Mouse (Mus musculus) kidney, adult 2 months (tissue): ENCODE measurements around the gene Nr2e3. TPM values are rescaled to one million over a fixed set of nuclear protein-coding genes. Genes with fewer than 3 reads are reported as not detected.

Source experiments
- DNase-seq: peaks from one replicate; pipeline ENCODE4 v3.0.0; 2021
- H3K27ac ChIP-seq: fragments of 200-500 bp; 2 replicates; pipeline ENCODE4 v1.5.1; 2012; ENCODE audit warnings: low read depth, low read length, control low read depth, inconsistent platforms; ENCODE audit not compliant: insufficient read depth
- H3K27me3 ChIP-seq: fragments of 200-500 bp; replicated peaks from 2 replicates; pipeline ENCODE4 v1.6.1; 2012; ENCODE audit warnings: mild to moderate bottlenecking, moderate library complexity, low read length, inconsistent platforms; ENCODE audit not compliant: control insufficient read depth, insufficient read depth
- H3K36me3 ChIP-seq: fragments of 200-500 bp; 2 replicates; pipeline ENCODE4 v1.6.1; 2012; ENCODE audit warnings: mild to moderate bottlenecking, moderate library complexity, low read length, inconsistent platforms; ENCODE audit not compliant: control insufficient read depth, insufficient read depth
- H3K4me1 ChIP-seq: fragments of 200-500 bp; 2 replicates; pipeline ENCODE4 v1.6.1; 2011; ENCODE audit warnings: low read length; ENCODE audit not compliant: control insufficient read depth, insufficient read depth
- H3K4me3 ChIP-seq: fragments of 200-500 bp; 2 replicates; pipeline ENCODE4 v1.5.1; 2011; ENCODE audit warnings: mild to moderate bottlenecking, low read depth, low read length, control low read depth; ENCODE audit not compliant: insufficient read depth
- CTCF ChIP-seq: fragments of 200-500 bp; conservative IDR thresholded peaks from 2 replicates; pipeline ENCODE4 v1.5.1; 2011; ENCODE audit warnings: low read depth, mild to moderate bottlenecking, control low read depth, low read length, moderate library complexity, mixed read lengths; ENCODE audit not compliant: insufficient read depth, insufficient read length
- POLR2A ChIP-seq: fragments of 200-500 bp; IDR thresholded peaks from one replicate; pipeline ENCODE4 v1.6.1; 2011; ENCODE audit warnings: low read depth, low read length, control low read depth
- WGBS: fragments of 180-500 bp; shearing (Covaris S2); methylation state at CpG from one replicate; pipeline ENCODE4 v1.1.7; 2018; 5-methylcytosine and 5-hydroxymethylcytosine counted together
- polyA plus RNA-seq: library from polyadenylated mRNA; depleted of rRNA; stranded (reverse); fragments of >200 nt; gene quantifications from 2 replicates; pipeline ENCODE4 v1.2.3, GENCODE M21; 2012

Gene Nr2e3
- polyA plus RNA-seq, 1 experiment = 1.2 TPM

GRCm38 (mm10) chr9:59949981-59950380, 10.5 kb downstream of the Nr2e3 start:
- H3K4me3 ChIP-seq = no peak overlapping the region
- TF ChIP-seq POLR2A (no peak), CTCF (no peak)
- no peaks in the 10 kb centered on the region for H3K36me3 ChIP-seq
- DNase-seq = no peak
- no peaks in the 10 kb centered on the region for H3K27me3 ChIP-seq
- H3K27ac ChIP-seq = no peak overlapping the region
- no peaks in the 10 kb centered on the region for H3K4me1 ChIP-seq
- WGBS = 88% methylated on average over 5 of the region's 5 CpGs

DNA sequence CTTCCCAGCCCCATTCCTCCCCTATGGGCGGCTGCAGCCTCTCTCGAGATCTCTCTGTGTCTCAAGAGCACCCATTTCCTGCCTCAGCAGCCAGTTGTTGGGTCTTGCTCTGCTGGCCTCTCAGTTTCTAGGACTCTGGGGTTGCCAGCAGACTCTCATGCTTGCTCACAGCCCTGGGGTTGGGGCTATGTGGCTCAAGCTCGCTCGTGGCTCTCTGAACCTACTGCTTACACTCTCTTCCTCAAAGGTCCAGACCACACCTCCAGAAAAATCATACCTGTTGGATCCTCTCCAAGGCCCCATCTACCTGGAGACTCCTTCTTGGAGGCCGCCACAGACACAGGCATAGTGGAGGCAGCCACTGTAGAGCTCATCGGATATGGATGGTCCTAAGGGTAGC, 10.9 kb downstream of the Nr2e3 start:
- Histone ChIP-seq H3K36me3 (no peaks in the 10 kb centered on the region), H3K27ac (no peak overlapping the region), H3K27me3 (no peaks in the 10 kb centered on the region), H3K4me1 (no peaks in the 10 kb centered on the region), H3K4me3 (no peak overlapping the region)
- no peak for DNase-seq
- WGBS = 83% methylated on average over 6 of the region's 6 CpGs
- no peak for TF ChIP-seq POLR2A
- TF ChIP-seq CTCF = no peak

DNA sequence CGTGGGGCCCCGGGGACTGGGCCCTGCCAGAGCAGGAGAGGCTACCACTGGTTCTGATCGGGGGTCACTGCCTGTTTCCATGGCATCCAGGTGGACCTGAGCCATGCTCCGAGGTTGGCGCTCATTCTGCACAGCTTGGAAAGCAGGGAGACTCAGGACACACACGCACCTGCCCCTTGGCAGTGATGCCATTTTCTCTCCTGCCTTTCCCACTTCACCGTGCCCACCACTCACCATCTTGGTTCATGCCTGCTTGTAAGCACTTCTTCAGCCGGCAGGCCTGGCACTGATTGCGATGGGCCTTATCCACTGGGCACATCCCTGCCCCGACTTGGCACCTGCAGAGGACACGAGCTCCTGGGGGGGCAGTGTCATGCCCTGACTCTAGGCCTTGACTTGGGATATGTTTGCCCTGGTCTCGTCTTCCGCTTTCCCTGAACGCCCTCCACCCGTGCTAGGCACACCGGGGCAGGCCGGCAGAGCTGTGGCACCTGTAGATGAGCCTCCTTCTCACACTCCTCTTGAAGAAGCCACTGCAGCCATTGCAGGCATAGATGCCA, 11.7 kb downstream of the Nr2e3 start:
- Histone ChIP-seq H3K27ac (no peak overlapping the region), H3K4me1 (no peaks in the 10 kb centered on the region), H3K36me3 (no peaks in the 10 kb centered on the region), H3K4me3 (no peak overlapping the region), H3K27me3 (no peaks in the 10 kb centered on the region)
- no peak for DNase-seq
- TF ChIP-seq CTCF (no peak), POLR2A (no peak)
- WGBS = 87% methylated on average over 17 of the region's 17 CpGs

DNA sequence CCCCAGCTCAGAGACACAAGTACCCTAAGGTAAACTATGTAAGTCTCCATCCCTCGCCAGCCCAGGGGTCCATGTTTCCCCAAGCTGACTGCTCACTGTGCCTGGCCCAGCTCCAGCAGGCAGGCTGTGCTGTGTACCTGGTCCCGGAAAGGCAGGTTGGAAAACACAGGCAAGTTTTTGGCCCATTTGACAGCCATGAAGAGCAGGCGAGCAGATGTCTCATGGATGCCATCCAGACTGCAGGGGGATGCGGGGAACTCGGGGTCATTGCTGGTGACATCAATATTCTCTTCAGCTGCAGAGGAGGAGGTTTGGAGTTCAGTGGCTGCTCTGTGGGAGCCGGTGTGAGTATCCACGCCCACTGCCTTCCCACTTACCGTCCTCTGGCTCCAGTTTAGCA, 12.2 kb downstream of the Nr2e3 start:
- no peaks in the 10 kb centered on the region for H3K4me1 ChIP-seq
- DNase-seq = no peak
- WGBS = 62% methylated on average over 8 of the region's 8 CpGs
- no peak overlapping the region for H3K4me3 ChIP-seq
- no peaks in the 10 kb centered on the region for H3K36me3 ChIP-seq
- H3K27ac ChIP-seq = no peak overlapping the region
- H3K27me3 ChIP-seq = no peaks in the 10 kb centered on the region
- TF ChIP-seq POLR2A = no peak

DNA sequence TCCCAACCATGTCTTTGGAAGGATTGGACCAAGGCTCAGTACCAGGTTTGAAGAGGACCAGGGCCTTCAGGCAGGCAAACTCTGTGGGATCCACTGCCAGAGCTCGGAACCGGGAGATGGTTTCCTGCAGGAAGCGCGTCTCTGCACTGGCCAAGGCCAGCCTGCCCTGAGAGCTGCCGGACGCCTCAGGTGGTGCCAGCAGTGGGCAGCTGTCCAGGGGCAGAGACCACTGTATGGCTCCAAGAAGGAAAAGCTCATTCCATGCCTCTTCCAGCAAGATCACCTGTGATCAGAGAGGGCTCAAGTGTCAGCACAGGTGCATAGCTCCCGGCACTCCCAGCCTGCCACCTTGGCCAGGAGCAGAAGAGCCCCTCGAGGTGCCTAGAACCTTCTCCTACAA, 13.2 kb downstream of the Nr2e3 start:
- H3K36me3 ChIP-seq = no peaks in the 10 kb centered on the region
- H3K27ac ChIP-seq = no peak overlapping the region
- no peak for DNase-seq
- no peaks in the 10 kb centered on the region for H3K27me3 ChIP-seq
- H3K4me1 ChIP-seq = no peaks in the 10 kb centered on the region
- 80% methylated on average over 8 of the region's 8 CpGs for WGBS
- no peak for TF ChIP-seq CTCF
- TF ChIP-seq POLR2A = no peak
- no peak overlapping the region for H3K4me3 ChIP-seq

- H3K4me3 ChIP-seq = no peak overlapping the region
- TF ChIP-seq POLR2A (no peak), CTCF (no peak)
- no peaks in the 10 kb centered on the region for H3K4me1 ChIP-seq
- no peaks in the 10 kb centered on the region for H3K36me3 ChIP-seq
- DNase-seq = no peak
- WGBS = 91% methylated on average over 3 of the region's 3 CpGs
- H3K27me3 ChIP-seq = no peaks in the 10 kb centered on the region
- H3K27ac ChIP-seq = no peak overlapping the region
These were observed 15.2 kb downstream of the Nr2e3 start for GRCm38 (mm10) chr9:59945241-59945640.

DNA sequence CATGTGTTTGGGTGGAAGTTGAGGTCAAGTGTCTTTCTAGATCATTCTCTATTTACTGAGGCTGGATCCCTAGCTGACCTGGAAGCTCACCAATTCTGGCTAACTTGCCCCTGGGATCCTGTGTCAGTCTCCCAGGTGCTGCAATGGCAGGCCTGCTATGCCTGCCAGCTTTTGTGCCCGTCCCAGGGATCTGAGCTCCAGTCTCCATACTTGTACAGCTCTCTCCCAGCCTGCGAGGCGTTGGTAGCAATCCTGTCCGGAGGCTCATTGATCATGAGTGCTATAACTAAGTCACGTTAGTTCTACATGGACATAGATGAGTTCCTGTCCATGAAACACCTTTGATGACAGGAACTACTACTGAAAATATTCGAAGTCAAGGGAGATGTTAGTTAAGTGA, 16.6 kb downstream of the Nr2e3 start:
- H3K4me3 ChIP-seq = no peak overlapping the region
- H3K4me1 ChIP-seq = no peaks in the 10 kb centered on the region
- TF ChIP-seq CTCF (no peak), POLR2A (no peak)
- no peak overlapping the region for H3K27ac ChIP-seq
- WGBS = 93% methylated on average over 6 of the region's 6 CpGs
- no peaks in the 10 kb centered on the region; the same call in 1 of the 2 replicates for H3K27me3 ChIP-seq
- no peaks in the 10 kb centered on the region for H3K36me3 ChIP-seq
- no peak for DNase-seq

DNA sequence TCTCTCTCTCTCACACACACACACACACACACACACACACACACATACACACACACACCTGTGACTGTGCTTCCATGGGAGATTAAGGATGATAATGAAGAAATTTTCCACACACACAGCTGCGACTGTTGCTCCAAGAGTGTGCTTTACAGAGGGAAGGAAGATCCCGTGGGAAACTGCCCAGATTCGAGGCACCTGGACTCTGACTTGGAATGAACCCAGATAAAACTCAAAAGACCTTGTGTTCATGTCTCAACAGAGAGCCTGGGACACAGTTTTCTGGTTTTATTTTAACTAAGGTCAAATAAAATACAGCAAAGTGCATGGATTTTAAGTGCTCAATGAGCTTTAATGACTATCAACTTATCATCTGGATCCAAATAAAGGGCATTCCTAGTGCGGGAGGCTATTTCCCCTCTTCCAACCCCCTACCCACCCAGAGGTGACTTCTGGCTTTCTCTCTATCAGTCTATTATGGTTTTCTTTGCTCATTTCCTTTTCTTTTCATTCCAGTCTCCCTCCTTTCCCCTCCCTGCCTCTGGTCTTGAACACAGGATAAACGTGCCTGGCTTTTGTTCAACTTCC, 17.9 kb downstream of the Nr2e3 start:
- no peak overlapping the region for H3K27ac ChIP-seq
- TF ChIP-seq CTCF (no peak), POLR2A (no peak)
- peak; percentile 54 for DNase-seq
- H3K4me1 ChIP-seq = no peaks in the 10 kb centered on the region
- 22% methylated on average over 5 of the region's 5 CpGs for WGBS
- no peaks in the 10 kb centered on the region for H3K36me3 ChIP-seq
- H3K27me3 ChIP-seq = no peaks in the 10 kb centered on the region; the same call in 1 of the 2 replicates
- H3K4me3 ChIP-seq = no peak overlapping the region
